Mouse (Mus musculus): ENCODE measurements around the gene Pfkfb2. TPM values are rescaled to one million over a fixed set of nuclear protein-coding genes. Genes with fewer than 3 reads are reported as not detected.
"Not testable (repeated sequence)": the region's sequence is repeated elsewhere in the genome, so short reads cannot be mapped to it uniquely, and the experiment has no call there.

Pfkfb2 gene
- polyA plus RNA-seq, 1 experiment from 2014 or later, result 24.3 TPM

DNA sequence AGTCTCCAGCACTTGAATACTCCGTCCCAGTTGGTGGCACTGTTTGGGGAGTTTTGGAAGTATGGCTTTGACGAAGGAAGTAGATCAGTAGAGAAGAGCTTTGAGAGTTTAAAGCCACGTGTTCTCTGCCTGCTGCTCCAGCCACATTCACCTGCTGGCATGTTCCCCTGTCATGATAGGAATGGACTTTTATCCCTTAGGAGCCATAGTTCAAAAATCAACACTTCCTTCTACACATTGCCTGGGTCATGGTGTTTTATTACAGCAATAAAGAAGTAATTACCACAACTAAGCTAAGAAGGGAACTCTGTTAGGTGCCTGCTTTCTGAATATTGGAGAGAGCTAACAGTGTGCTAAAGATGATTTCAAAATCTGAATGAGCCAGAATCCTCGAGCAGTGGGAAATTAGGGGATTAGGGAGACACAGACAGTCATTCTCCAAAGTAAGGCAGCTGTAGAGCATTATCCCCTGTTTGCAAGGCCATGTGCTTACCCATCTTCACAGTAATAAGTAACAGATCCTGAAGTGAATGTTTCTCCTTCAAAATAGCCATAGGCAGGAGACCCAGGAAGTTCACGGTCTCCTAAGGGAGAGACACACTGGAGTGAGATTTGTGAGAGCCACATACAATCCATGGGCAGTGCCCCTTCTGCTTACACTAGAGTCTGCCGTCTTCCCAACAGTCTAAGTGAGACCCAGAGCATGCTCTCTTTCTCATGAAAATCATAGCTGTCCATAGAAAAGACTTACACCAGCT lies 47.2 kb downstream of the Pfkfb2 start:
- Histone ChIP-seq H3K9me3 (ENCODE audit: control insufficient read depth, low read length) (no peaks in the 10 kb centered on the region), H3K4me3 (ENCODE audit: low read depth, low read length) (no peak overlapping the region), H3K9ac (replicated peaks; ENCODE audit: low read depth, low read length) (no peak overlapping the region), H3K27ac (ENCODE audit: low read depth, low read length) (no peak overlapping the region), H3K27me3 (ENCODE audit: control insufficient read depth, insufficient read depth, low read length) (no peaks in the 10 kb centered on the region), H3K36me3 (ENCODE audit: control insufficient read depth, insufficient read depth, low read length) (no peaks in the 10 kb centered on the region), H3K4me2 (ENCODE audit: low read depth, low read length) (no peak overlapping the region), H3K4me1 (ENCODE audit: control insufficient read depth, insufficient read depth, low read length) (no peaks in the 10 kb centered on the region)
- 62% methylated on average over 6 of the region's 6 CpGs for WGBS
- no peak for ATAC-seq (ENCODE audit: low read depth)

DNA sequence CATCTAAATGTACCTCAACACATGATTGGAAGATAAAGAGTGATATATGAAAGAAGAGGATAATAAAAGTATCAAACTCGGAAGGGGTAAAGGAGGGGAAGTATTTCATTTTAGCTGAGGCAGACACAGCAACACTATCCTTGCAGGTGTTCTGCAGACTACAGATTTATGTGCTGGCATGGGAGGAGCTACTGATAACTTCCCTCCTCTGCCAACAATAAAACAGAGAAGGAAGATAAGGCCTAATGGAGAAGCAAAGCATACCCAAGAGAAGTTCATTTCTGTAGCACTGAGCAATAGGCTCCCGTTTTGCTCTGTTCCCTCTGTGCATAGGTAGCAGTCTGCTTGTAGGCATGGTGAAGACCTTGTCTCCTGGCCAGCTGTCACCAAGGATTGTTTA lies 48.0 kb downstream of the Pfkfb2 start:
- no peak overlapping the region for H3K27ac ChIP-seq (ENCODE audit: low read depth, low read length)
- H3K36me3 ChIP-seq (ENCODE audit: control insufficient read depth, insufficient read depth, low read length), result no peaks in the 10 kb centered on the region
- no peaks in the 10 kb centered on the region for H3K4me1 ChIP-seq (ENCODE audit: control insufficient read depth, insufficient read depth, low read length)
- no peak overlapping the region for H3K4me2 ChIP-seq (ENCODE audit: low read depth, low read length)
- no peaks in the 10 kb centered on the region for H3K27me3 ChIP-seq (ENCODE audit: control insufficient read depth, insufficient read depth, low read length)
- WGBS, result 81% methylated on average over 2 of the region's 2 CpGs
- H3K9me3 ChIP-seq (ENCODE audit: control insufficient read depth, low read length), result no peaks in the 10 kb centered on the region
- no peak overlapping the region for H3K4me3 ChIP-seq (ENCODE audit: low read depth, low read length)
- ATAC-seq (ENCODE audit: low read depth), result no peak
- no peak overlapping the region for H3K9ac ChIP-seq (replicated peaks; ENCODE audit: low read depth, low read length)

DNA sequence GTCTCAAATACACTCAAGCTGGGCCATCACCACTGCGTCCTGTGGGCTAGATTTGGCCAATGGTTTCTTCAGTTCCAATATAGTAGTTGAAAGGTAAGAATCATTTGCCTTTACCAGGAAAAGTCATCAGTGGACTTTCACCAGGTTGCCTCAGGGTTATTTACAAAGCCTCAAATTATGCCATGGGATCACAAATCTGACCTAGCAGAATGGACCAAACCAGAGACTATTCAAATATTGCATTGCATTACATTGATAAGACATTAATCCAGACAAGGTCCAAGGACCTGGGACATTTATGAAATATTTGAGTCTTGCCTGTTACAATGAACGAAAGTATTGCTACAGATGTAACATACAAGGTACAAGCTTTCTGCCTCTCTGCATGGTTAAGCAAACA lies 50.5 kb downstream of the Pfkfb2 start:
- no peak overlapping the region for H3K4me3 ChIP-seq (ENCODE audit: low read depth, low read length)
- no peaks in the 10 kb centered on the region for H3K27me3 ChIP-seq (ENCODE audit: control insufficient read depth, insufficient read depth, low read length)
- no peak overlapping the region for H3K4me2 ChIP-seq (ENCODE audit: low read depth, low read length)
- no peak for ATAC-seq (ENCODE audit: low read depth)
- H3K9ac ChIP-seq (replicated peaks; ENCODE audit: low read depth, low read length), result no peak overlapping the region
- H3K27ac ChIP-seq (ENCODE audit: low read depth, low read length), result no peak overlapping the region
- no peaks in the 10 kb centered on the region for H3K36me3 ChIP-seq (ENCODE audit: control insufficient read depth, insufficient read depth, low read length)
- WGBS, result 87% methylated on average over 2 of the region's 2 CpGs
- H3K4me1 ChIP-seq (ENCODE audit: control insufficient read depth, insufficient read depth, low read length), result no peaks in the 10 kb centered on the region
- H3K9me3 ChIP-seq (ENCODE audit: control insufficient read depth, low read length), result no peaks in the 10 kb centered on the region

DNA sequence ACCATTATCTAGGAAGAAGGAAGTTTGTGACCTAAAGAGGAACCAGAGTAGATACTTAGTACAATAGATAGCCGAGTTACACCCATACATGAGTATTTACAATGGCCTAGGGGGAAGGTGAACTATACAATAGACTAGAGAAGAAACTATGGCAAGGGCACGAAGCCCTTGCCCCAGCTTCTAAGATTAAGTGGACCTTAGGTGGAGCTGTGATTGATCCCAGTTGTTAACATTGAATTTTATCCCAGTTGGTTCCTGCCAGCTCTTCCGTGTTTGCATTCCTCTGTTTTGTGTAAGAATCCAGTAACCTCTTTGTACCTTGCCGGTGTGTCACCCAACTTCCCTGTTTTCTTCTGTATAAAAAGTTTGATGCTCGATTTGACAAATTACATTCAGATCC lies 65.5 kb downstream of the Pfkfb2 start:
- H3K4me2 ChIP-seq (ENCODE audit: low read depth, low read length); ATAC-seq (ENCODE audit: low read depth): not testable (repeated sequence)

DNA sequence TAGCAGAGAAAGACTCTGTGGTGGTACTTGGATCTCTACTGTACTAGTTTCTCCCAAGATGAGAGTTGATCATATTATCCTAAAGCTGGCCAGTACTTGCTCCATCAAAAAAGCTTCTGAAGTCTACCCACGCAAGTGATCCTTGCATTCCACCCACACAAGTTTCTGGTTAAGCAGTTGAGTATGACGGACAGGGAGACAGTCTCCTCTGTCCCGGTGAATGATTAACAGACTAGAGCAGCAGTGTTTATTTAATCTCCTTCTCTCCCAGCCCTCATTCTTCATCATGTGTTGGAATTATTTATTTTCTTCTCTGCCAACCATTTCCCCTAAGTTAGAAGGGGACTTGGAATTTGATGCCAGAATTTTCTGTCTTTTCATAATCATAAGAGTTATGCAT lies 67.6 kb downstream of the Pfkfb2 start, which contains the start of gene C4bp:
TSS of gene C4bp (minus strand) at position 179 of the 400 bp plus-strand sequence.
- ATAC-seq (ENCODE audit: low read depth), result no peak
- H3K9ac ChIP-seq (replicated peaks; ENCODE audit: low read depth, low read length), result no peak within 1 kb of the TSS
- H3K36me3 ChIP-seq (ENCODE audit: control insufficient read depth, insufficient read depth, low read length), result no peaks in the 10 kb centered on the region
- no peak within 1 kb of the TSS for H3K27ac ChIP-seq (ENCODE audit: low read depth, low read length)
- no peaks in the 10 kb centered on the region for H3K9me3 ChIP-seq (ENCODE audit: control insufficient read depth, low read length)
- H3K27me3 ChIP-seq (ENCODE audit: control insufficient read depth, insufficient read depth, low read length), result no peaks in the 10 kb centered on the region
- H3K4me3 ChIP-seq (ENCODE audit: low read depth, low read length), result no peak within 1 kb of the TSS
- H3K4me1 ChIP-seq (ENCODE audit: control insufficient read depth, insufficient read depth, low read length), result no peaks in the 10 kb centered on the region
- no peak within 1 kb of the TSS for H3K4me2 ChIP-seq (ENCODE audit: low read depth, low read length)
- 91% methylated on average over 3 of the region's 3 CpGs for WGBS

More for the DNA sequence above, 65.5 kb downstream of the Pfkfb2 start:
- WGBS, result 95% methylated on average over 5 of the region's 5 CpGs
- not testable (repeated sequence) for H3K4me1 ChIP-seq (ENCODE audit: control insufficient read depth, insufficient read depth, low read length); H3K9ac ChIP-seq (replicated peaks; ENCODE audit: low read depth, low read length); H3K36me3 ChIP-seq (ENCODE audit: control insufficient read depth, insufficient read depth, low read length); H3K27ac ChIP-seq (ENCODE audit: low read depth, low read length); H3K27me3 ChIP-seq (ENCODE audit: control insufficient read depth, insufficient read depth, low read length); H3K9me3 ChIP-seq (ENCODE audit: control insufficient read depth, low read length); H3K4me3 ChIP-seq (ENCODE audit: low read depth, low read length)

DNA sequence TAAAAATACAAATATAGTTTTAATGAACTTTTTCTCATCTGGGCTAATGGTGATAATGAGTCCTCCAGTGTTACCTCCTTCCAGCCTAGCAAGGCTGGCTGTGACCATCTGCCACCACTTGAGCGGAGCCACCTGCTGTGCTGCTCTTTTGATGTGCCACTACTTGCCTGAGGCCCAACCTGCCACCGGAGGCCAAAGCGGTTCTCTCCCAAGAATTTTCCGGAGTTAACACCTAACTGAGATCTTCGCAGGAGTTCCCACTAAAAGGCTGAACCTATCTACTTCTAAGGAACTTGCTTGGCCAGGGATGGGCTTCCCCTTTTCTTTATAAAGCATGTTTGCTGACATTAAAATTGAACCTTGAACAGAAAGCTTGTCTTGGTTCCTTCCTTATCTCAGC lies 69.4 kb downstream of the Pfkfb2 start:
- not testable (repeated sequence) for H3K9ac ChIP-seq (replicated peaks; ENCODE audit: low read depth, low read length); H3K27me3 ChIP-seq (ENCODE audit: control insufficient read depth, insufficient read depth, low read length); H3K27ac ChIP-seq (ENCODE audit: low read depth, low read length); H3K4me3 ChIP-seq (ENCODE audit: low read depth, low read length); H3K4me2 ChIP-seq (ENCODE audit: low read depth, low read length); H3K36me3 ChIP-seq (ENCODE audit: control insufficient read depth, insufficient read depth, low read length); H3K9me3 ChIP-seq (ENCODE audit: control insufficient read depth, low read length); ATAC-seq (ENCODE audit: low read depth); H3K4me1 ChIP-seq (ENCODE audit: control insufficient read depth, insufficient read depth, low read length)
- WGBS, result 32% methylated on average over 5 of the region's 5 CpGs

DNA sequence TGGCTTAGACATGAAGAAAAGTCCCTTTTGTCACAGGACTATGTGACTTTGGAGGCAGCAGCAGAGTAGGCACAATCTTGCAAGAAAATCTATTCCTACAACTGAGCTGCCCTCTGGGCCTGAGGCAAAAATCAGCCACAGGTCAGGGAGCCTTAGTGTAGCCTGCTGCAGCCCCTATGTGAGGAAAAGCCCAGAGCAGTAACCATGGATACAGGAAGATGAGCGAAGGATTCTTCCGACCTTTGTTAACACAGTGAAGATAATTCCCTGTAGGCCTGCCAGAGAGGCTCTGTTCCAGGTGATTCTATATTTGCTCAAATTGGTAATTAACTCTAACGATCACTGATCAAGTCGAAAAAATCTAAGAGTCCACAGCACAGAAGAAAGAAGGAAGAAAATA lies 85.0 kb downstream of the Pfkfb2 start:
- WGBS, result 76% methylated on average over 4 of the region's 4 CpGs
- Histone ChIP-seq H3K36me3 (ENCODE audit: control insufficient read depth, insufficient read depth, low read length) (no peaks in the 10 kb centered on the region), H3K4me3 (ENCODE audit: low read depth, low read length) (no peak overlapping the region), H3K9me3 (ENCODE audit: control insufficient read depth, low read length) (no peaks in the 10 kb centered on the region), H3K4me2 (ENCODE audit: low read depth, low read length) (no peak overlapping the region), H3K4me1 (ENCODE audit: control insufficient read depth, insufficient read depth, low read length) (no peaks in the 10 kb centered on the region), H3K27ac (ENCODE audit: low read depth, low read length) (no peak overlapping the region), H3K9ac (replicated peaks; ENCODE audit: low read depth, low read length) (no peak overlapping the region), H3K27me3 (ENCODE audit: control insufficient read depth, insufficient read depth, low read length) (no peaks in the 10 kb centered on the region)
- no peak for ATAC-seq (ENCODE audit: low read depth)

DNA sequence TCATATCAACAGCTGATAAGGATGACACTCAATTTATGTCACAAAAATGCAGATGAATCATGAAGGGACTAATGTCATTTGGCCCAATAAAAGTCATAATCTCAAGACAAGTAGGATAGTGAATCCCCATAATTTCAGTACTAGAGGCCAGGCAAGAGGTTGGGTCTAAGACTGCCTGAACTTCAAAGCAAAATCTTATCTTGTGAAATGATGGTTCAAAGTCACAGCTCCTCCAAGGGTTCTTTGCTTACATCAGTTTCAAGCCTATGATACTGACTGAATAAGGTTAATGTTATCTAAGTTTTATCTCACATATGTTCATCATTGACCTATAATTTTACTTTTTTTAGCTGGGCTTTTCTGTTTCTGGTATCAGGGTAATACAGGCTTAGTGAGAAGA lies 88.1 kb downstream of the Pfkfb2 start:
- Histone ChIP-seq H3K4me2 (ENCODE audit: low read depth, low read length) (no peak overlapping the region), H3K36me3 (ENCODE audit: control insufficient read depth, insufficient read depth, low read length) (no peaks in the 10 kb centered on the region), H3K9ac (replicated peaks; ENCODE audit: low read depth, low read length) (no peak overlapping the region), H3K4me1 (ENCODE audit: control insufficient read depth, insufficient read depth, low read length) (no peaks in the 10 kb centered on the region), H3K4me3 (ENCODE audit: low read depth, low read length) (no peak overlapping the region), H3K9me3 (ENCODE audit: control insufficient read depth, low read length) (no peaks in the 10 kb centered on the region), H3K27me3 (ENCODE audit: control insufficient read depth, insufficient read depth, low read length) (no peaks in the 10 kb centered on the region), H3K27ac (ENCODE audit: low read depth, low read length) (no peak overlapping the region)
- ATAC-seq (ENCODE audit: low read depth), result no peak

Data from neural tube, embryonic 14.5 days (tissue).